Mouse (Mus musculus): ENCODE data around the gene Dab2ip. TPM values are rescaled to one million over a fixed set of nuclear protein-coding genes. Genes with fewer than 3 reads are reported as not detected.
A peak's percentile ranks its signal among the peaks of the same experiment; 100 is the strongest.

Dab2ip gene
- total RNA-seq, 2 experiments from 2014 or later = 102 to 108 TPM

DNA sequence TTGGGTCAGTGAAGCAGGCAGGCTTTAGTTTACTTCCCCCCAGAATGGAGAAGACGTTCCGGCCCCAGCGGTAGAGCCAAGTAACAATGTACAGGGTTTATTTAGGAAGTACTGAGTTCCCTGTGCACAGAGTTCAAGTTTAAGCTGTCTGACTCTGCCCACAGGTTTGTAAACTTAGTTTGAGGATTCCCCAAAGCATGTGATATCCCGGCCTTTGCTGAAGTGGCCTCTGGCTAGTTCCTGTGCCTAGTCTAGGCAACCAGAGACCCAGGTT is 65.0 kb downstream of the Dab2ip start:
- DNase-seq = no peak

DNA sequence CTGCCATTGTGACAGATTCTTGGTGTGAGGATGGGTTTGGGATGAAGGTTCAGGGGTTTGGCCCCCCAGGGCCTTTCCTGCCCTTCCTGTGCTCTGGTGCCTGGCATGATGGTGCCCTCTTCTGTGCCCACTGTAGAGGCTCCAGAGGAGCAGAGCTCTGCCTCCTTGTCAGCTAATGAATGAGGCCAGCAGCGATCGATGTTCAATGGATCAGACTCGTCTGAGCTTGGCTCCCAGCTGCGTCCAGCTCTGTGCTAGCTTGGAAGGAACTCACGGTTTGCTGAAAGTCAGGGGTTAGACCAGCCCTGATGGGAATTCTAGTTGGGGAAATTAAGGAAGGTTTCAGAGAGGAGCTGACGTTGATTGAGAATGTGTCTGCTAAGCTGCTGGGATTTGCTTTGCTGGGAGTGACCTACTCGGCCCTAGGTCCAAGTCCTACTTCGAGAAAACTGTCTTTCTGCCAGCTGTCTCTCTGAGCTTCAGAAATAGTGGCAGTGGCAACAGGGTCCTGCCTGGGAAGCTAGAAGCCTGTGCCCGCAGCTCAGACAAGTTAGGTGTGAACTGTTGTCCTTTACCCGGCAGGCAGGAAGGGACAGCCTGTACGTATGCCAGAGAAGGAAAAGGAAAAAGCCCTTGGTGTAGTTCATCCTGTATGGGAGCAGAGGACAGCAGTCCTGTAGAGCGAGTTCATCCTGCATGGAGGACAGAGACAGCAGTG is 65.5 kb downstream of the Dab2ip start:
- no peak for DNase-seq

DNA sequence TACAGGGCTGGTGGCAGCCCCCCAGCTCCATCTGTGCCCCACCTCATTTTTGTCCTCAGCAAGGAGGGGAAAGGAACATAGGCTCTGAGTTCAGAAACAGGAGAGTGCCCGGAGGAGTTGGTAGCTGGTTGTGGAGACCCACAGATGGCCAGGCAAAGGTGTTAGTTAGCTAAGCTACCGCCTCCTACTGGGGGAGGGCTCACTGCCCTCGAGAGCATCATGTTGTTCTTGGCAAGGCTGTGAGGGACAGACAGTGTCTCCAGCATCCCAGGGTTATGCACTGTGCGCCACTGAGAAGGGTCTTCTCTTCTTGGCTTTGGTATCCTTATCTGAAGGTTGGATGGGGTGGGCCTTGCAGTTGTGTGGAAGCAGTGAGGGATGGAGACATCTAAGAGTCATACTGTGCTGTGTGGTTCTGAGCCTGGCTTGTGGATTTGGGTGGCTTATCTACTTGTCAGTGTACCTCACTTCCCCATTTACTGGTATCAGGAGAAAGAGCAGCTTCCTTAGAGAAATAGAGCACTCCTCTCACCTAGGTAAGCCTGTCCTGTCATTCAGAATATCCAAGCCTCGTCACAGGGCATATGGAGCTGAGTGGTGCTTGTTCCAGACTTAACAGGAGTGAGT is 66.4 kb downstream of the Dab2ip start:
- DNase-seq = no peak

DNA sequence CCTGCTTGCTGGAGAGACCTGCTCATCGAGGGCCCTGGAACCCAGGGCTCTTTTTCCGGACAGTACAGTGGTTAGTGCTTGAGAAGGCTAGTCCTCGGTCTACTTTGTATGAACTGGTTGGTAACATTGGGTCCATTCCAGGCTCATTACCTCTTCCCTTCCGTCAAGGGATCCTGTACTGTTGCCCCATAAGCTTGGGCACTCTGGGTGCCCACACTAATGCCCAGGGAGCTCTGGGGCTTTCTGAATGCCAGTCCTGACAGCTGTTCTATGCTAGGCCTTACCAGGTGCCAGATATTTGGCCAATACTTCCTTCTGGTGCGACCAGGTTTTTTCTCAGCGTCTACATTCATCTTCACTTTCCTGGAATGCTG is 66.9 kb downstream of the Dab2ip start:
- no peak for DNase-seq

DNA sequence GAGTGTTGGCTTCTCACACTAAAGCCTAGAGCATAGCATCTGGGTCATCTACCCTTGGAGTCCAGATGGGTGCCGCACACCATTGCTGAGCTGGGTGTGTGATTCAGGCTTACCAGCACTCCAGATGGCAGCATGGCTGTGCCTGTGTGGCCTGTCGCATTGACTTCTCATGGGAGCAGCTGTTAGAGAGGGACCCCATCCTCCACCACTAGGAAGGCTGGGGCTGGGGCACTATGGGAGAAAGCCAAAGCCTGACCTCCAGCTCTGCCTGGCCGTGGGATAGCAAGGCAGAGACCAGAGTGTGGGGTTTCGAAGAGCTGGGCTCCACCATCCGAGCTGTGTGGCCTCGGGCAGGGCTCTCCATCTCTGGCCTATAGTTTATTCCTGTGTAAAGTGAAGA is 67.5 kb downstream of the Dab2ip start:
- no peak for DNase-seq

DNA sequence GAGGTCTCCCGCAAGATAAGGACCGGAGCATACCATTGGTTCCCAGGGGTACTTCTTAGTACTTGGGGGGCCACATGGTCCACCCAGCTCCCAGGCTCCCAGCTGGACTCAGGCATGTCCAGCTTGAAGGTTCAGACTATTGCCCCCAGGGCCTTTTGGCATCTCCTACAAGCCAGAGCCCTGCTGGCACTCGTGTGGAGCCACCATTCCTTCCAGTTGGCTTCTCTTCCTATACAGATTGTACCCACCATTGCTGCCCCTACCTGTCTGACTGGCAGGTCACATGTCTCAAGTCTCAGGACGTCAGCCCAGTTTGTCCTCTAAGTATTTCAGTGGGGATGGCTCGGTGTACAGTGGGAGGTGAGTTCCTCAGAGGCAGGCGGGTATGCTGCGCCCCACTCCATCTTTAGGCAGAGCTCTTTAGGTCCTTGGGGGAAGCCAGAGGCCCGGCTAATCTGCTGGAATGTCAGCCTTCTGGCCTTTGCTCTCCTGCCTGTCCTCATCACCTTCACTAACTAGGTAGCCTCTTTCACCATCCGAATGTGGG is 68.2 kb downstream of the Dab2ip start:
- DNase-seq = no peak

DNA sequence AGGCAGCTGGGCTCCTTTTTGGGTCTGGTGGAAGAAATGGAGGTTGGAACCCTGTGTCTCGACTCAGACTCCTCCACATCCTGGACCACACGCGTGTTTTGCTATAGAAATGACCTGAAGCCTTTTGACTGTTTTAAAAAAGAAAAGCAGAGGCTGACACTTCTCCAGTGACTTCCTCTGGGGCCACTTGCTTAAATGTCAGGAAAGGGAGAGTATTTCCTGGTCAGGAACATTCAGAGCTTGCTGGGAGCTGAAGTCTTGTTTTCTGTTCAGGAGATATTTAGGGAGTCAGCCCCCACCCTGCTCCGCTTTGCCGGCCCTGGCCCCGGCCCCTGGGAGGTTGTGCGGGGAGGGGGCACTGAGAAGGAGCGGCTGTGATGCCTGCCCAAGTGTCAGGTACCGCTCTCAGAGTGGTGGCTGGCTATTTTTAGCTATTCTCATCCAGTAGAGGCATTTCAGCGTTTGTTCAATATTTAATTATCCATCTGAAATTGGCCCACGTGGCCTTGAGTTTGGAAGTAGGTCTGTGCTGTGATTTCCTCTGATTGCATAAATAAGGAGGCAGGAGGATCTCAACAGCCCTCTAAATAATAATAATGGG is 69.3 kb downstream of the Dab2ip start:
- no peak for DNase-seq

DNA sequence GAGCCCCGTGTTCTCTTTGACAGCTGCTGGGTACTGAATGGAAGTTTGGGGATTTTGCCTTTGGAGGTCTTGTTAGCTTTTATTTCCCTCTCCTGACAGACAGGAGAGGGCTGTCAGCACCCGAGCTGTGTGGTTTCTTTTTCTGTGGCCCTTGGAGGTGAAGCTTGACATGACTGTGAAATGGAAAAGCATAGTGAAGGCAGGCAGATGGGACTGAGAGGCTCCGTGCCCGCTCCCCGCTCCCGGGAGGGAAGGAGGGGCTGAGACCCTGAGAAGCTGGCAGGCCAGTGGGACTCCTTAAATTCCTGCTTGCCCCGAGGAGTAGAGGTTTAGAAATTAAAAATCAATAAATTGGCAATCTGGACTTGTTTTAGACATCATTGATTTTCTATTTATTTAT is 70.0 kb downstream of the Dab2ip start:
- DNase-seq = no peak

DNA sequence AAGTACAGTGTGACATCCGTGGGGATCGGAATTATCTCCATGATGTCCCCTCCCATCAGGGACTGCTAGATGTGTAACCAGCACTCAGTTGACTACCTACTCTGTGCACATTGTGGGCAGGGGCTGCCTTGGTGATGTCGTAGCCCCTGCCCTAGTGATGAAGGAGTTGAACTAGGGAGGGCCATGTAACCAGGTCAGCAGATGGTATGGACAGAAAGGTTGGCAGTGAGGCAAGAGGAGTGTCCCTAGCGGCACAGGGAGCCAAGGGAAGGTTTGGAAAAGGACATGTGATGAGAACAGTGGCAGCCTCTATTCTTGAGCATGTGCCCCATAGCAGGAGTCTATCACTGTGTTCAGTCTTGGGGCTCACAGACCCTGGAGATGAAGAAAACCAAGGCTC is 70.6 kb downstream of the Dab2ip start:
- DNase-seq = no peak

DNA sequence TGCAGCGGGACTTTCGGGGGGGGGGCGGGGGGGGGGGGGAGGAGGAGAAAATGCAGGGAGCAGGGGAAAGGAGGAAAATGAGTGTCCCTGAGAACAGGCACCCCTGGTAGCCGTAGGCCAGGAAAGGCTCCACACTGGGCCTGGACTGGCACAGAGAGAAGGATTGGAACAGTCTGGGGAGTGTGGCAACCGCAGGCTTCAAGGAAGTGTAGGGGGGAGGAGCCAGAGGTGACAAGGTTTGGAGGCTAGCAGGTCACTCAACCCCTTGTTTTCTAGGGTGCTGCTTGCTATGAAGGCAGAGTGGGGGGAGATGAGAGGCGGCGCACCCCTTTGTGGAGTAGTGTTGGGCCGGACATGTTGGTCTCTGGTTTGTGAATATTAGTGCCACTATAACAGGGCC is 71.1 kb downstream of the Dab2ip start:
- DNase-seq = no peak

DNA sequence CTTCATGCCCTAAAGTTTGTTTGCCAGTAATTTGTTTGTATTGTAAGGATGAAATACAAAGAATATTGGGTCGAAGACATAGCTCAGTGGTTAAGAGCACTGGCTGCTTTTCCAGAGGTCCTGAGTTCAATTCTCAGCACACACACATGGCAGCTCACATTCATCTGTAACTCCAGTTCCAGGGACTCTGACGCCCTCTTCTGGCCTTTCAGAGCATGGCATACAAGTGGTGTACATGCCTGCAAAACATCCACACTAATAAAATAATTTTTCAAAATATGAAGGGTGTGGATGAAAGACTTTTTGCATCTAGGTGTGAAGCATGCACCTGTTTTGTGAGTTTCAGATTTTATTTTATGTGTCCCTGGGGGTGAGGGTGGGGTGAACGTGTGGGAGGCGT is 75.3 kb downstream of the Dab2ip start:
- DNase-seq = no peak

DNA sequence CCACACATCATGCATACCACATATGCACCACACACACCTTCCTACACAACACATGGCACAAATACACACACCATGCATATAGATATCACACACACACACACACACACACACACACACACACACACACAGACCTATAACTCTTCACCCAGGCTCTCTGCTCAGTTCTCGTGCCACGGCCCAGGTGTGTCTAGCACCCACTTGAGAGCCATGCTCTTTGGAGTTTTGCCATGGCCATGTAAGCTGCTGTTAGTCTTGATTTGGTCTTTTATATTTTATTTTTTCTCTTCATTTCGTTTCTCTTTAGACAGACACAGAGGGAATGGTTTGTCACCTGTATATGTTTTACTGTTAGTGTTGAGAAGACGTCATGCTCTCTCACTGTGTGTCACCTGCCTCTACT is 76.9 kb downstream of the Dab2ip start:
- no peak for DNase-seq

DNA sequence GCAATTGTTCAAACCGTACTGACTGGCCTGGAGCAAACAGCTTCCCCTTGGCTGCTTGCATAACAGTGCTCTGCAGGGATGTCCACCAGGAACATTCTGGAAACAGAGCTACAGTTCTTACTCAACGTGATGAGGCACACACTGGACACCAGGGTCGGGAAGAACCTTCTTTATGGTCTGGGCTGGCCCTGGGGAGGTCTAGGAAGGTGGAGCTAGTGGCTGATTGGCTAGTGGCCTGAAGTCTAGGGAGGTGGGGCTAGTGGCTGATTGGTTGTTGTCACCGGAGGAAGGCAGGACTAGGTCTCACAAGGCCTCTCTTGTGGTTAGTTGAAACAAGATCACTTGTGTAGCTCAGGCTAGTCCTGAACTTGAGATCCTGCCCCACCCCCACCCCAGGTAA is 77.5 kb downstream of the Dab2ip start:
- DNase-seq = no peak

DNA sequence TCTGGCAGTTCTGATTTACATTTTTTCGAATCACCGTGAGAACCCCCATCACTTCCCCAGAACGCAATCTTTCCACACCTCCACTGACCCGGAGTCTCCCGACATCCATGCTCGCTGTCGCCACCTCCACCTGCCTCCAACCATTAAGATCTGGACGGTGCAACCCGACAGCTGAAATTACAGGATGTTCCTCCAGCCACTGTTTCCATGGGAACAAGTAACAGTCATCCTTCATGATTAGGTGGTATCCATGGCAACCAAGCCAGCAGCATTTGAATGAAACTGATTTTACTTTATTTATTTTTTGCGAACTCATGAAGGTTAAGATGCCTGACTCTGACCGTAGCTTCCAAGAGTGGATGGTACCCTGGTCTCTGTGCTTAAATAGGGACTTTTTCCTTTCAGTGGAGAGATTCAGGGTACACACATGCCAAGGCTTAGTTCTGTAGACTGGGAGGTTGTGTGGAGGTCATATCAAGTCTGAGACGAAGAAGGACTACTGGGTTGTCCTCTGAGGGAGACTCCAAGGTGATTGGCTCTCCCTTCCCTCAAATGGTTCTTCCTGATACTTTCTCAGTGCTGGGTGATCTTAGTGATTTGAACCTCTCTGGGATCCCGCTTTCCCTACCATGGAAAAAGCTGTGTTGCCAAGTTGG is 79.9 kb downstream of the Dab2ip start:
- DNase-seq = peak; percentile 35 to 37

DNA sequence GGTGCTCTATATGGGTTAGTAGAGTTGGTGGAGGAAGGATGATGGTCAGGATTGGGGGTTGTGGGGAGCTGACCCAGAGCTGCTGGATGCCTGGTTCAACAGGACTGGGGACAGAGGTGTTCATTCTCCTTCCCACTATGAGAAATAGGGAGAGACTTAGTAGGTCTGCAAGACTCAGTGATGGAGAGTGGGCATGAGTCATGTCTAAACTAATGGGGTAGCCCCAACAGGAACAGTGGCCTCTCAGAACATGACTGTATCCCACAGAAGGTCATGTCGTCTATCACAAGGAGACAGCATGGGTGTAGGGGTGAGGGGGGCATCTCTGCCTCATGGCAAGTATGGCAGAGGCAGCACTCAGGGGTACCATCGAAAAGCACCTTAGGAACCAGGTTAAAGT is 81.7 kb downstream of the Dab2ip start:
- DNase-seq = no peak

DNA sequence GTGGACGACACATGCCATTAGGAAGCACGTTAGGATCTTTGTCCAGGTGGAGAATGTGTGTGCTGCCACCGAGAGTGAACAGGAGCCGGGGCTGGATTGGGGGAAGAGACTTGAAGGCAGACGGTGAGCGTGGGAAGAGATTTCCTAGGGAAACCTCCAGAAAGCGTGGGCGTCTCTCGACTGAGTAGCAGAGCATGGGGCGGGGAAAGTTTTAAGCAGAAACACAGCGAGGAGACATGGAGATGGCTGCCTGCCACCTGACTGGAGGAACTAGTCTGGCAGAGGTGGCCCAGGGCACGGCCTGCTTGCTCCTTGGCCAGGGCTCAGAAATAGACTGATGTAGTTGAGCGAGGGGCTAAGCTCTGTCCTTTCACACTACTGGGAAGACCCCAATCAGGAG is 82.5 kb downstream of the Dab2ip start:
- peak; percentile 64 to 72 for DNase-seq

DNA sequence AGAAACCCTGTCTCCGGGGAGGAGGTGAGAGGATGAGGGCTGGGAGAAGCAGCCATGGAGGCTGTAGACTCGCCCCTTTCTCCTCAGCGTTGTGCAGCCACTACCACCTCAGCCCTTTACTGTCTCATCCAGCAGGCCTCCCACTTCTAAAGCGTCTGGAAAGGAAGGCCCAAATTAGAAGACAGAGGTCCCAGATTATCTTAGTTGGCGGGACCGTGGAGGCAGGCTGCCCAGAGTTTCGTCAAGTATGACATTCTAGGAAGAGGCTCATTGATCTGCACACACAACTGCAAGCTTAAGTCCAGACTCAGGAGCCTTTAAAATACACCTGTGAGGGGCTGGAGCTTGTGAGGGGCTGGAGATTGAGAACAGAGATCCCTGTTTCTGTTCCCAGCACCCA is 84.2 kb downstream of the Dab2ip start:
- no peak for DNase-seq

DNA sequence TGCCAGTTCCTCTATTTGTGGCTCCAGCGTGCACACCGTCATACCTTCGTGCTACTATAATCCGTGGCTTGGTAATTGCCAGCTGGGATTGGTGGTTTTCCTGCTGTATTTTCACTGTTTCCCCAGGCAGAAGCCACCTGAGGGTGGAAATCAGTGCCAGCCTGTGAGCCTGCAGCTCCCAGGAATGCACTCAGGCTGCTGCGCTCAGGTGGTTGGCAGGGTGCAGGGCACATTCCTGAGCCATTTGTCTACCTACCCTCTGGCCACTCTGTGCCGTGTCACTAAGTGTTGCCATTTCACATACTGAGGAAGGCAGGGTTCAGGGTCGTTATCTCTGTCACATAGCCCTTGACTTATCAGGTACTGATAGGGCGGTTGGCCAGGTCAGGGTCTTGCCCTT is 88.5 kb downstream of the Dab2ip start:
- DNase-seq = no peak

DNA sequence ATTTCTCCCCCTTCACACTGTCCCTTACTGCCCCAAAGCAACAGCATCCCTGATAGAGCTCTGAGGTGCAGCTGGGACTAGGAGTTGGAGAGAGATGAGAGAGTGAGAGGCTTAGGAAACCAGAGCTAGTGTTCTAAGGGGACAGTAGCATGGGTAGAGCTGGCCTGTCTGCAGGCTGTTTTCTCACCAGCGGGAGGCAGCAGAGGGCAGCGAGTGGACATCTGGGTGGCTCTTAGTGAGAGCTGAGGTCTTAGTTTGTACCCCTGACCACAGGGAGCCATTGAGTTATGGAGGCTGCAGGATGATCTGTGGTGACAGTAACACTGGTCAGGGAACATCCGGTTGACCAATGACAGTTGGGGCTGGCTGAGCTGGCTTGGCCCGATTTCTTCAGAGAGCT is 91.6 kb downstream of the Dab2ip start:
- DNase-seq = peak; percentile 77 to 80

DNA sequence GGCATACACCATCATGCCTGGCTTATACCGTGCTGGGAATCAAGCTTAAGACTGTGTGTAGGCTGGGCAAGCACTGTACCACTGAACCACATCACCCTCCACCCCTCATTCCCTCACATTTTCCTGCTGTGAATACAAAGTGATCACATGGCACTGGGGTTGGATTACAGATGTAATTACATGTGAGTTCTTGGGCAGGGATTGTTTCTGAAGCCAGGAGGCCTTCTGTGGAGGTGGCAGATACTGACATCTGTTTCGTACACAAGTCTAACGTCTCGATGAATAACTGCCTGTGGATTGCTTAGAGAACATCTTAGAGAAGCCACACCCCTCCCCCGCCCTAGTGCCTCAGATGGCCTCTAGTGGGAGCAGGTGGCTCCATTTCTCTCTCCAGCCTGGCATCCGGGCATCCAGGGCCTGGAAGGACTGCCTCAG is 93.2 kb downstream of the Dab2ip start:
- peak; percentile 35 to 45 for DNase-seq

DNA sequence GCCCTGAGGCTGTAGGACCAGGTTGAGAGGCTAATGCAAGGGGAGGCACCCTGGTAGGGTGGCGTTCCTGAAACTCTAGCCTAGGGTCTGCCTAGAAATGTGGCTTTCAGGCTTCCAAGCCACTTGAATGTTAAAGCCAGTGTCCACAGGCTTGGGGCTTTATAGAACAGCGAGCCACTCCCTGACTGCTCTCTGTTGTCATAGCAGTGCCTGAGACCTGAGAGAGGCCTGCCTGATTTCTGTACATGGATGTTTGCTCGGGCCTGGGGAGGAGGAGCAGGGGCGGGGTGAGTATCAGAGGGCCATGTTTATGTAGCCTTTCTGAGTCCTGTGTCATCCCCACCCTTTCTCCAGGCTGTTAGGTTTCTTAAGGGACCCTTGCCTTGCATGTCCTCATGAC is 94.9 kb downstream of the Dab2ip start:
- no peak for DNase-seq

DNA sequence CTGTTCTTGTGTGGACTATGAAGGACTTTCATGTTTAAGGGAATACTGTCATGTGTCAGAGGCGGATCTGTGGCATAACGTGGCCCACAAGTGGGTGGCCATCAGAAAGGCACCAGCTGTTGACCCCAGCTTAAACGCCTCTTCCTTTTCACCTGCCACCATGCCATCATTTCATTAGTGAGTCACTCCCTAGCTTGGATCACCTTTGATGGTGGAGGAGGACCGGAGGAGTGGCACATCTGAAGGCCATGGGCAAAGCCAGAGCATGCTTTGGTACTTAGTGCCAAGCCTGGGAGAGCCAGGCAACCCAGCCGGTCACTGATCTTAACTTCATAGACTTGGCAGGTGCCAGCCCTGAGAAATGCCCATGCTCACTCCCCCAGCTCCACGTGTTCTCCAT is 96.7 kb downstream of the Dab2ip start:
- DNase-seq = no peak

DNA sequence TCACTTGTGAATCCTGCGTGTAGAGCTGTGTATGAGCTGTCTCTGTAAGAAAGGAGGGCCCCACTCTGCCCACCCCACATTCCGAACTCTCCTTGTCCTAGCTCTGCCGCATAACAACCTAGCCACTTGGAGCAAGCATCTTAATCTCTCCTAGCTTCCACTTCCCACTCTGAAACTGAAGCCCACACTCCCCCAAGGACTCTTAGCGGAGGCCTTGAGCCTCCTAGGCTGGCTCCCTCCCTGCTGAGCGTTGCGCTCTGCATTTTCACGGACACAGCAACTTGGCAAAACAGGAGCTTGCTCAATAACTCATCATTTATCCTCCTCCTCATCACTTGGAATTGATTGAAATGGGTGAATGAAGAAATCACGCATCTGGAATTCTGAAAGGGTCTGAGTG is 97.9 kb downstream of the Dab2ip start:
- no peak for DNase-seq

DNA sequence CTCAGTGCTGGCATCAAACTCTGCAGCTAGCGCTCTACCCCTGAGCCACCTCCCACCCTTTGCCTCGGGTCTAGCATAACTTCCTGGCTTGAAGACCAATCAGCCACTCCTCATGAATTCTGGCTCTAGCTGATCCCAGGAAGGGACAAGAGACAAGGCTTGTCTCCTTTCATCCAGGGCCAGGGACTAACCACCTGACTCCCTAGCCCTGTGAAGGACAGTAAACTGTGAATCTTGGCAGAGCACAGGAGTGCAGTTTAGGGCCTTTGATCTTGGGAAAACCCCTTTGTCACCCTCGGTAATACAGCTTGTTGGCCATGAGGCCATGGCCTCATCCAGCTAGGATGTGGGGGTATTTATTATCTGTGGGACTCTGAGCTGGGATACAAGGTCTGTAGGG is 100.2 kb downstream of the Dab2ip start:
- DNase-seq = no peak

All from layer of hippocampus, postnatal 36 days (tissue).